9 mouse cellular contexts compared by ENCODE assay signal in genomic region chr6:56903831-56904230, GRCm38 (mm10). TPM values are rescaled to one million over a fixed set of nuclear protein-coding genes. Genes with fewer than 3 reads are reported as not detected.
A peak's percentile ranks its signal among the peaks of the same experiment; 100 is the strongest.
DNase-seq lines count a peak whose midpoint lies in the region; ATAC-seq lines count a peak whose summit lies in the region.
"Had no signal": no experiment of that assay in that cellular context is flagged by ENCODE, and none has a peak within 500 bp of the region (broad histone marks: within the 10 kb centered on the region; RNA-seq: fewer than 3 reads in every experiment).

No protein-coding gene starts in this region.

- 0 out of 2 replicates have a peak, but pooled peaks cover 3% of the 10 kb centered on the region for H3K36me3 ChIP-seq in heart, embryonic 12.5 days
- peaks cover 66% of the 10 kb centered on the region for H3K36me3 ChIP-seq in megakaryocyte, embryonic 14.5 days (replicated peaks; ENCODE audit: low read length)
- H3K36me3 ChIP-seq in neural tube, embryonic 15.5 days: no peaks in the 10 kb centered on the region

- no peak overlapping the region for H3K9ac ChIP-seq in heart, embryonic 12.5 days
- H3K9ac ChIP-seq in neural tube, embryonic 15.5 days (replicated peaks): no peak overlapping the region

- no peak for DNase-seq in heart, postnatal 14 days
- DNase-seq in kidney, postnatal 14 days: peak; percentile 33
- no peak for DNase-seq in left cerebral cortex, postnatal 25 days (ENCODE audit: low spot score in 2 of 2)
- no peak for DNase-seq in thymus, postnatal 14 days
- DNase-seq: layer of hippocampus, postnatal 36 days had no signal

- H3K4me1 ChIP-seq in heart, embryonic 12.5 days (replicated peaks): peaks cover 44% of the 10 kb centered on the region
- H3K4me1 ChIP-seq in megakaryocyte, embryonic 14.5 days: peaks cover 88% of the 10 kb centered on the region
- peaks cover 30% of the 10 kb centered on the region for H3K4me1 ChIP-seq in neural tube, embryonic 15.5 days

- intact Hi-C loops in heart, postnatal 14 days (cut with DNase I): no loop called here
- intact Hi-C loops in left cerebral cortex, postnatal 25 days (cut with DNase I): no loop called here

- H3K4me3 ChIP-seq in heart, embryonic 12.5 days: no peak overlapping the region
- H3K4me3 ChIP-seq in megakaryocyte, embryonic 14.5 days (replicated peaks): peak overlapping the region; percentile 79
- no peak overlapping the region for H3K4me3 ChIP-seq in neural tube, embryonic 15.5 days (replicated peaks)

- H3K27me3 ChIP-seq in heart, embryonic 12.5 days (replicated peaks): no peaks in the 10 kb centered on the region
- H3K27me3 ChIP-seq in megakaryocyte, embryonic 14.5 days (replicated peaks): no peaks in the 10 kb centered on the region
- H3K27me3 ChIP-seq in neural tube, embryonic 15.5 days (replicated peaks): no peaks in the 10 kb centered on the region

- no peaks in the 10 kb centered on the region for H3K9me3 ChIP-seq in heart, embryonic 12.5 days (replicated peaks)
- H3K9me3 ChIP-seq in megakaryocyte, embryonic 14.5 days: no peaks in the 10 kb centered on the region
- H3K9me3 ChIP-seq in neural tube, embryonic 15.5 days (replicated peaks): no peaks in the 10 kb centered on the region

- no peak for ATAC-seq in heart, embryonic 12.5 days (ENCODE audit: insufficient number of reproducible peaks, low FRiP score)
- ATAC-seq in megakaryocyte, adult 5-6 weeks (ENCODE audit: poor library complexity, severe bottlenecking): no peak
- peak; percentile 39; the same call in 1 of the 2 replicates for ATAC-seq in neural tube, embryonic 15.5 days (ENCODE audit: low FRiP score)

- H3K27ac ChIP-seq in heart, embryonic 12.5 days (ENCODE audit: poor library complexity, severe bottlenecking): peak overlapping the region; percentile 62; the same call in 1 of the 2 replicates
- no peak overlapping the region for H3K27ac ChIP-seq in neural tube, embryonic 15.5 days (replicated peaks)

- peak overlapping the region; percentile 36 for H3K4me2 ChIP-seq in heart, embryonic 12.5 days
- H3K4me2 ChIP-seq in neural tube, embryonic 15.5 days: no peak overlapping the region

- WGBS in heart, embryonic 12.5 days: 29% methylated on average over 6 of the region's 6 CpGs
- WGBS in neural tube, embryonic 15.5 days: 38% methylated on average over 6 of the region's 6 CpGs

RNA-seq across cellular contexts. Expression of gene Nt5c3, which starts 19.9 kb away (rescaled TPM):
- polyA plus RNA-seq in heart, embryonic 12.5 days (2016; fragmentation: Nextera tagmentation; extraction: Ambion mirVana): 74.8 and 77.4 TPM in 2 replicates
- 10 to 100 TPM; 69.8 to 74.9 TPM for total RNA-seq in heart, postnatal 14 days (2021)
- 96.8 and 108 TPM in 2 replicates for polyA plus RNA-seq in megakaryocyte, embryonic 14.5 days (2012; ENCODE audit: insufficient read depth, low replicate concordance)
- 64.6 and 71.0 TPM in 2 replicates for total RNA-seq in megakaryocyte, adult 5-6 weeks (2015)
- total RNA-seq in megakaryocyte, adult 5-6 weeks (2017): 36.6 TPM in 2 replicates
- 137 and 152 TPM in 2 replicates for polyA plus RNA-seq in neural tube, embryonic 15.5 days (2015; fragmentation: Nextera tagmentation; extraction: Ambion mirVana)
- total RNA-seq in left cerebral cortex, postnatal 25 days (2021): 10 to 100 TPM; 50.9 to 51.7 TPM

RNA-seq across cellular contexts. Expression of gene Vmn1r4, which starts 20.0 kb away (rescaled TPM):
- 0.10 and 0.12 TPM in 2 replicates for polyA plus RNA-seq in heart, embryonic 12.5 days (2016; fragmentation: Nextera tagmentation; extraction: Ambion mirVana)
- under 1 TPM; 0.10 to 0.12 TPM for total RNA-seq in heart, postnatal 14 days (2021)
- not detected in 2 replicates for polyA plus RNA-seq in megakaryocyte, embryonic 14.5 days (2012; ENCODE audit: insufficient read depth, low replicate concordance)
- total RNA-seq in megakaryocyte, adult 5-6 weeks (2015): 0.47 TPM in 1 of 2 replicates, not detected in the other
- 0.07 TPM in 1 of 2 replicates, not detected in the other for total RNA-seq in megakaryocyte, adult 5-6 weeks (2017)
- polyA plus RNA-seq in neural tube, embryonic 15.5 days (2015; fragmentation: Nextera tagmentation; extraction: Ambion mirVana): 0.58 and 0.82 TPM in 2 replicates
- total RNA-seq in left cerebral cortex, postnatal 25 days (2021): under 1 TPM; 0.46 to 0.48 TPM
